Mouse (Mus musculus) splenic B cell, adult 2 months (primary cell): ENCODE measurements around the gene Gipc3.
A peak's percentile ranks its signal among the peaks of the same experiment; 100 is the strongest.

Source experiments
- DNase-seq: peaks from one replicate; pipeline ENCODE4 v3.0.0-alpha.2; 2011; ENCODE audit warnings: low read depth, low spot score
- H3K27me3 ChIP-seq: 2 replicates; pipeline ENCODE4 v1.6.1; 2012; ENCODE audit warnings: mild to moderate bottlenecking, low read length, moderate library complexity, mixed read lengths; ENCODE audit not compliant: control insufficient read depth, poor library complexity, insufficient read depth, severe bottlenecking
- H3K36me3 ChIP-seq: 2 replicates; pipeline ENCODE4 v1.6.1; 2012; ENCODE audit warnings: mild to moderate bottlenecking, low read length, moderate library complexity, mixed read lengths; ENCODE audit not compliant: control insufficient read depth, poor library complexity, insufficient read depth, severe bottlenecking

The Gipc3 gene

DNA sequence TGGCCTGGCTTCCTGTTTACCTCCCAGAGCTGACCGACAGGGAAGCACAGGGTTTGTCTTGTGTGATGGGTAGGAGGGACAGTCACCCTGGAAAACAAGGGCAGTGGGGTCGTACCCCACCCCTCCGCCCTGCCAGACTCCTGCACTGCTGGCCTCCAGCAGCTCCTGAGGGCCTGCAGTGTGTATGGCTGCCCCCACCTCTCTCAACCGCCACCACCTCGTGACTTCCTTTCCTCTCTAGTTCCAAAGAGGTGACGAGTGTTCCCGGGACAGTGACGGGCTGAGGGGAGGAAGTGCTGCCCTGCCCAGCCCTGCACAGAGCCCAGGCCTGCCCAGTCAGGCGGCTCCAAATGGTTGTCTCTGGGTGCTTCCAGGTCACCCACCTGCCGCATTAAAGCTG is 45.2 kb downstream of the Gipc3 start:
- H3K27me3 ChIP-seq: no peaks in the 10 kb centered on the region
- H3K36me3 ChIP-seq: no peaks in the 10 kb centered on the region
- peak; percentile 80 for DNase-seq

GRCm38 (mm10) chr10:81297246-81297645 is 45.8 kb downstream of the Gipc3 start:
- no peaks in the 10 kb centered on the region for H3K27me3 ChIP-seq
- peak; percentile 80 for DNase-seq
- H3K36me3 ChIP-seq: no peaks in the 10 kb centered on the region

DNA sequence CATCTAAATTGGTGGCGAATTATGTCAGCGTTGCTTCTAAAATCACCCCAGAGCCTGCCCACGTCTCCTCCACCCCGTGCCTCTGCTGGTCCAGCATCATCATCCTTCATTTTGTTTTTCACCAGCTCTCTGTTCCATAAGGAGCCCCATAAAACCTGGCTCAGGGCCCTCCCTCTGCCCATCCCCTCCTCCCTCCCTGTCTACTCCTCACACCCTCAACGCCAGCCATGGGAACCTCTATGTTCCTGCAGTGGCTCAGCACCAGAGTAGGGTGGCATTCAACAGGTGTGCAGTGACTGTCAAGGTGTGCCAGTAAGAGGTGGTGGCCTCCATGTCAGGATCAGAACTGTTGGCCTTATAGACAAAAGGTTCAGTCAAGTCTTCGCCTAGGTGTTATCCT is 47.9 kb downstream of the Gipc3 start:
- no peaks in the 10 kb centered on the region for H3K36me3 ChIP-seq
- no peak for DNase-seq

DNA sequence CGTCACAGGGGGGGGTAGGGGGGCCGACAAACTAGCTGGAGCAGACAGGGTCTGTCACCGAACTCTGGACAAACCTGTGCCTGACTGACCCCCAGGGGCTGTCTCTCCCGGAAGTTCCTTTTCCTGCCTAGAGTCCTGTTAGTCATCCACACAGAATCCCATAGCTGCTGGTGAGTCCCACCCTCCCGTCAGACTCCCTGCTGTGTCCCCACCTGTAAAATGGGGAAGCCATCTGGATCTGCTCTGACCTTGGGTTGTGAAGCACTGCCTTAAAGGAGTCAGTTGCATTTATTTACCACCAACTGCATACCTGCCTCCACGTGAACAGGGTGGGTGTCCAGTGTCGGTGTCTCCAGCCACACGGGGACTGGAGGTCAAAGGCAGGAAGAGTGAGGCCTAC is 48.6 kb downstream of the Gipc3 start:
- Histone ChIP-seq H3K27me3 (no peaks in the 10 kb centered on the region), H3K36me3 (no peaks in the 10 kb centered on the region)
- no peak for DNase-seq

More for the DNA sequence above, 47.9 kb downstream of the Gipc3 start:
- H3K27me3 ChIP-seq: no peaks in the 10 kb centered on the region

DNA sequence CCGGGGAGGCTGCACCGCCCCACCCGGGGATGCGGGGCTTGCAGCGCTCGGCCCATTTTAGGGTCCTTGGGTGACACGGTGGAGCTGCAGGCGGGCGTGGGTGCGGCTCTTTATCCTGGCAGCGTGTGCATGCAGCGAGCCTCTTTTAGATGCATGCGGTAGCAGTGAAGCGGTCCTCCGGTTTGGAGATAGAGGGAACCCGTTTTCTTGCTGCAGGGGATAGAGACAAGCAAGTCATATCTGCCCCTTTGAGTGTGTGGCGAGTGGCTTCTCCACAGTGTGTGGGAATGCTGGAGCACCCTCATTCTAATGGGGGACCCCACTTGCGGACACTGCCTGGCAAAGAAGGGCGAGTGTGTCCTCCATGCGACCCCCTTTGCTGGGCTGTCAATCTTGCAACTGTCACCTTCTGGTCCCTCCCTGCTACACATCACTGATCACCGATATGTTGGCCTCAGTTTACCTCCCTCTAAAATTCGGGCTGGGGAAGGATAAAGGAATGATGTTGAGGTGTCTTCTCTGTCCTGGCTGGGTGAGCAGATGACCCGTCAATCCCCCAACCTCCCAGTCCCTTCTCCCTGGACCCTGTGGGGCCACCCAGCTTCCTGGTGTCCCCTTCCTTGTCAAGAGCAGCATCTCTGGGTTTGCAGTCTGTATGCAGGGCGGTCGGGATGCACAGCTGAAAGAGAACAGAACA is 49.6 kb downstream of the Gipc3 start:
- Histone ChIP-seq H3K36me3 (no peaks in the 10 kb centered on the region), H3K27me3 (no peaks in the 10 kb centered on the region)
- no peak for DNase-seq

DNA sequence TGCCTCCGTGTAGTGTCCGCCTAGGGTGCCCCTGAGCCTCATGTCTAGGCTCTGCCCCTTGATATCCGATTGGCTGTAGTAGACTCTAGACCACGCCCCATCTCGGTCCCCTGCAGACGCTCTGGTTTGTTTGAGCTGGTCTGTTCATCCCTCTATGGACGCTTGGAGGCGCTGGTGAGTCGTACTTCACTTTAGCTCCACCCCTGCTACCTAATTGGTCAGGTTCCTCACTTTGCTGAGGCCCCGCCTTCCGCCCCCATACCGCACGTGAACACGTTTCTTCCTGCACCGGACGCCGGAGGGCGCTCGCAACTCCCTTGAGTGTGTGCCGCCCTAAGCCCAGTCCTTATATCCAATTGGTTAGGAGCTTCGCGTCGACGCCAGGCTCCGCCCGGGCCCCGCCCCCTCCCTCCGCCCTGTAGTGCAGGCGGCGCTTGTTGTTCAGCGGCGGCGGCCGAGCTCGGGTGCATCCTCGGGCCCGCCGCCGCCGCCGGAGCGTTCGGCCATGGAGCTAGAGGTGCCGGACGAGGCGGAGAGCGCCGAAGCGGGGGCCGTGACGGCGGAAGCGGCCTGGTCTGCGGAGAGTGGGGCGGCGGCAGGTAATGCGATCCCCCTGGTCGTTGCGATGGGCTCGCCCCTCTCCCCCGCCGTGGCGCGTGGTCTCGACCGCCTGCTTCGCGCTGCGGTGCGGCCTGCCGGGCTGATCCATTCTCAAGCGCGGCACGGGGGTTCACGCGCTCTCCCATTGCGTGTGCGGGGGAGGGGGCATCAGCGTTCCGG is 50.3 kb downstream of the Gipc3 start, which contains the start of gene Pip5k1c:
Gene Pip5k1c (plus strand): TSS at position 410 of the 780 bp plus-strand sequence.
- Histone ChIP-seq H3K27me3 (no peaks in the 10 kb centered on the region), H3K36me3 (no peaks in the 10 kb centered on the region)
- DNase-seq: peak; percentile 100

GRCm38 (mm10) chr10:81291511-81292104 is 51.5 kb downstream of the Gipc3 start, which contains the start of gene Tjp3:
TSS of gene Tjp3 (minus strand) at chr10:81291581.
- no peaks in the 10 kb centered on the region for H3K27me3 ChIP-seq
- H3K36me3 ChIP-seq: no peaks in the 10 kb centered on the region
- peak; percentile 65 for DNase-seq

DNA sequence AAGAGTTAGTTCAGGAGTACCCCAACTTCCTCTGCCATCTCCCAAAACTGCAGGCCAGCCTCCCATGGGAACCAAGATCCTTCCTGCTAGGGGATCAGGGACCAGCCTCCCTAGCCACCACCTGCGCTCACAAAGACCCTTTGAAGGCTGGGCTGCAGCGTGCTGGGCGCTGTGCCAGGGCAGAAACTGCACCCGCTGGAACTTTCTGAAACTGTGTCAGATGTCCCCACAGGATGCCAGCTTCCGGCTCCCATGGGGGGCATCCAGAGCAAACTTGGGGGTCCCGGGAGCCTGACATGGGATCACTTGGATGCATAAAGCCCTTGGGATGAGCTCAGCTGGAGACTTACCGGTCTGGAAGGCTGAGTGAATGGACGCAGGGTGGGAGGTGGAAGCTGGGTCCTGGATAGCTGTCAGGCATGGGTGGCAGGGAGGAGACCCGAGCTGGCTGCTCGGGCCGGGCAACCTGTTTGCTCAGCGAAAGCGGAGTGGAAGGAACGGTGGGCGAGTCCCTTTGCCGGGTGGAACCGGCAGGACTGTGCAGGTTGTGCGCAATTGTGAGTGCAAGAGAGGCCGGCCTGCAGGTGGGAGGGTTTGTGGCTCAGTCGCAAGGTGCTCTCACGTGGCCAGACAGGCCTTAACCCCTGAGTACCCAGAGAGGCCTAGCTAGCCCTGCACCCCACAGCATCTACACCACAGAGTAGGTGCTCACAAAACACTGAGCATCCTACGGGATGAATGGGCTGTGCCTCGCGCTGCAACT is 52.2 kb downstream of the Gipc3 start:
- Histone ChIP-seq H3K27me3 (no peaks in the 10 kb centered on the region), H3K36me3 (no peaks in the 10 kb centered on the region)
- peak; percentile 46 for DNase-seq

DNA sequence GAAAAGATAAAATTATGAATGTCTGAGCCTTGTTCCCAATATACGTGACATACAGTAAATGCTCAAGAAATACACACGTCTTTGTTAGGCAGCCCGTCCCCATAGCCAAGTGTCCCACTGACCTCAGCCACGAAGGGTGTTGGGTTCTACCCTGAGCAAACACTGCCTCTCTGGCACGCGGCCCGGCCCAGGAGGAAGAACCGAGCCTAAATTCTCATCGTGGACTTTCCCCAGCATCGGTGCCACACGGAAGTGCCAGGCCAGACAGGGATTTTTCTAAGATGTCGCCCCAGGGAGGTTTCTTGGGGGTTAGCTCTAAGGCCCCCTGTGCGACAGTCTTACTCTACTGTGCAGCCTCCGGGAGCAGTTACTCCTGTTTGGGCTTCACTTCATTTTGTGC is 53.3 kb downstream of the Gipc3 start:
- Histone ChIP-seq H3K36me3 (no peaks in the 10 kb centered on the region), H3K27me3 (no peaks in the 10 kb centered on the region)
- no peak for DNase-seq

DNA sequence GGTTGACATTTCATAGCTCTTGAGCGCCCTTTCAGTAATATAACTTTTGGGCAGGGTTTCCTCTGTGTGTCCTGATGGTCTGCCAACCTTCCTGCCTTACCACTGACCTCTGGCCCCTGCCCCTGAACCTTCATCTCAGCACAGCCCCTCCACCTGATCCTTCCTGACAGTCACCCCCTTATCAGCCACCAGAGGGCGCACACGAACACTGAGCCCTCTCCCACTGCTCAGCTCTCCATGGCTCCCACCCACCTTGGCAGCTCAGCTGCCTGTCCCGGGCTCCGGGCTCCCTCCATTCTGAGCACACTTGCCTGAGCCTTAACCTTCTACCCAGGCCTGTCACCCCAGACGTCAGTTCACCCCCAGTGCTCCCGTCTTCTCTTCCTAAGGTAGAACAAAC is 53.8 kb downstream of the Gipc3 start:
- peak; percentile 84 for DNase-seq
- Histone ChIP-seq H3K36me3 (no peaks in the 10 kb centered on the region), H3K27me3 (no peaks in the 10 kb centered on the region)

DNA sequence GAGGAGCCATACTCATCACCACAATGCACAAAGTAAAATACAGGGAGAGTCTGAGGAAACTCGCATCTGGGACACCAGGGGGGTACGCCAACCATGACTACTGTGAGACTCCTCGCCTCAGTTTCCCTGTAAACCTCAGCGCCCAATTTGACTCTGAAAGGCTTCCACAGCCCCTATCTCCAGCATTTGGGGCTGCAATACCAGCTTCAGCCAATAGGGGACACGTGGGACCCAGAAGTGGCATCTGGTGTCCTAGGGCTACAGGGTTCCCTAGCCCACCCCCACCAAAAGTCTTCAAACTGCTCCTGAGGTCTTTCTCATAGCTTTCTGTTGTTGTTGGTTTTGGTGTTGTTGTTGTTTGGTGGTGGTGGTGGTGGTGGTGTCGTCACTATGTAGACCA is 54.5 kb downstream of the Gipc3 start:
- H3K27me3 ChIP-seq: no peaks in the 10 kb centered on the region
- peak; percentile 66 for DNase-seq
- no peaks in the 10 kb centered on the region for H3K36me3 ChIP-seq

DNA sequence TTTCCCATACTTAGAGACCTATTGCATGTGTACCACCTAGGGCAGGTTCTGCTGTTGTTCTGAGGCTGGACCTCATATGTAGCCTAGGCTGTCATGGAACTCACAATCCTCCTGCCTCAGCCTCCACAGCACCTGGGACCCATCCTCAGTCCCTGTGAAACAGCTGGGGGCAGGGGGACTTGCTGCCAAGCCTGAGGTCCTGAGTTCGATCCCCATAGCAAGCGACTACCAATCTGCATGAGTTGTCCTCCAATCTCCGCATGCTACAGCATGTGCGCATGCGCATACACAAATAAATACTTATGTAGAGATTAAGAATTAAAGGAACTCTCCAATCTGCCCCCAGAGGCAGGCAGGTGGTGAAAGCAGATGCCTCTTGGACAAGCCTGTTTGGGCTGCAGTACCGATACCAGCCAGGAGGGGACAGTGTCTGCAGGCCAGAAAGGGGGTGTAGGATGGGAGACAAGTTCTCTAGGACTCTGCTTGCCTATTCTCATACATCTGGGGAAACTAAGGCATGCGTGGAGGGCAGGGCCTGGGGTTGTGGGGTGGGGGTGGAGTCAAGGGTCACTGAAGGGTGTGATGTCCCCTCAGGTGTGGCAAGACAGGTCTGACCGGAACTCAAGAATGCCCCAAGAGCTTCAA is 55.4 kb downstream of the Gipc3 start:
- no peaks in the 10 kb centered on the region for H3K36me3 ChIP-seq
- H3K27me3 ChIP-seq: no peaks in the 10 kb centered on the region
- peak; percentile 85 for DNase-seq

- Histone ChIP-seq H3K27me3 (no peaks in the 10 kb centered on the region), H3K36me3 (no peaks in the 10 kb centered on the region)
- peak; percentile 61 for DNase-seq
Observed at GRCm38 (mm10) chr10:81286586-81286985, 56.5 kb downstream of the Gipc3 start.
